Mouse (Mus musculus) kidney, embryonic 14.5 days (tissue): Measurements from ENCODE around the gene Sgce. TPM values are rescaled to one million over a fixed set of nuclear protein-coding genes. Genes with fewer than 3 reads are reported as not detected.
A peak's percentile ranks its signal among the peaks of the same experiment; 100 is the strongest.

Experiments used
- ATAC-seq: fragments of 200-750 bp; cut with Nextera tagmentation; 2 replicates; pipeline ENCODE4 v1.8.0; 2017; ENCODE audit warnings: moderate number of reproducible peaks, mild to moderate bottlenecking, moderate TSS enrichment, moderate library complexity; ENCODE audit not compliant: low FRiP score, low TSS enrichment
- H3K27ac ChIP-seq: fragments of 300-500 bp; sonication (generic); 2 replicates; pipeline ENCODE4 v1.5.1; 2014; ENCODE audit warnings: low read depth, mild to moderate bottlenecking, low read length, moderate library complexity, mixed read lengths
- H3K27me3 ChIP-seq: fragments of 300-500 bp; sonication (generic); 2 replicates; pipeline ENCODE4 v1.6.1; 2014; ENCODE audit warnings: mild to moderate bottlenecking, low read length; ENCODE audit not compliant: control insufficient read depth, insufficient read depth
- H3K36me3 ChIP-seq: fragments of 300-500 bp; sonication (generic); 2 replicates; pipeline ENCODE4 v1.6.1; 2014; ENCODE audit warnings: low read length, mixed read lengths; ENCODE audit not compliant: control insufficient read depth, insufficient read depth
- H3K4me1 ChIP-seq: fragments of 300-500 bp; sonication (generic); 2 replicates; pipeline ENCODE4 v1.6.1; 2014; ENCODE audit warnings: low read length, mixed read lengths; ENCODE audit not compliant: control insufficient read depth, insufficient read depth
- H3K4me2 ChIP-seq: fragments of 300-500 bp; sonication (generic); replicated peaks from 2 replicates; pipeline ENCODE4 v1.6.1; 2014; ENCODE audit warnings: low read depth, mild to moderate bottlenecking, low read length
- H3K4me3 ChIP-seq: fragments of 300-500 bp; sonication (generic); 2 replicates; pipeline ENCODE4 v1.5.1; 2014; ENCODE audit warnings: mild to moderate bottlenecking, low read length
- H3K9ac ChIP-seq: fragments of 300-500 bp; sonication (generic); 2 replicates; pipeline ENCODE4 v1.6.1; 2014; ENCODE audit warnings: low read depth, mild to moderate bottlenecking, low read length, moderate library complexity
- H3K9me3 ChIP-seq: fragments of 300-500 bp; sonication (generic); 2 replicates; pipeline ENCODE4 v1.6.1; 2016; ENCODE audit warnings: low read length; ENCODE audit not compliant: control insufficient read depth
- WGBS: fragments of 180-500 bp; shearing (Covaris S2); extraction: QIAGEN DNeasy Blood & Tissue Kit; methylation state at CpG from one replicate; pipeline ENCODE4 v1.1.7; 2014; 5-methylcytosine and 5-hydroxymethylcytosine counted together
- polyA plus RNA-seq: library from polyadenylated mRNA; unstranded; fragments of >200 nt; fragmentation: Nextera tagmentation; extraction: Ambion mirVana; gene quantifications from 2 replicates; pipeline ENCODE4 v1.2.1, GENCODE M21; 2014

Gene Sgce
- polyA plus RNA-seq, 1 experiment from 2014 or later, result 35.4 TPM

- no peaks in the 10 kb centered on the region for H3K4me1 ChIP-seq
- no peaks in the 10 kb centered on the region for H3K27me3 ChIP-seq
- peak overlapping the region; percentile 42; the same call in 1 of the 2 replicates for H3K9ac ChIP-seq
- peak; percentile 26; the same call in 1 of the 2 replicates for ATAC-seq
- peak overlapping the region; percentile 44 for H3K4me3 ChIP-seq
- 54% methylated on average over 71 of the region's 71 CpGs for WGBS
- no peaks in the 10 kb centered on the region for H3K36me3 ChIP-seq
- peak overlapping the region; percentile 8; the same call in 1 of the 2 replicates for H3K27ac ChIP-seq
- peak overlapping the region; percentile 52 for H3K4me2 ChIP-seq
- H3K9me3 ChIP-seq, result peaks cover 18% of the 10 kb centered on the region
Measured at GRCm38 (mm10) chr6:4747677-4748505, 884 bp upstream of the Sgce start.

DNA sequence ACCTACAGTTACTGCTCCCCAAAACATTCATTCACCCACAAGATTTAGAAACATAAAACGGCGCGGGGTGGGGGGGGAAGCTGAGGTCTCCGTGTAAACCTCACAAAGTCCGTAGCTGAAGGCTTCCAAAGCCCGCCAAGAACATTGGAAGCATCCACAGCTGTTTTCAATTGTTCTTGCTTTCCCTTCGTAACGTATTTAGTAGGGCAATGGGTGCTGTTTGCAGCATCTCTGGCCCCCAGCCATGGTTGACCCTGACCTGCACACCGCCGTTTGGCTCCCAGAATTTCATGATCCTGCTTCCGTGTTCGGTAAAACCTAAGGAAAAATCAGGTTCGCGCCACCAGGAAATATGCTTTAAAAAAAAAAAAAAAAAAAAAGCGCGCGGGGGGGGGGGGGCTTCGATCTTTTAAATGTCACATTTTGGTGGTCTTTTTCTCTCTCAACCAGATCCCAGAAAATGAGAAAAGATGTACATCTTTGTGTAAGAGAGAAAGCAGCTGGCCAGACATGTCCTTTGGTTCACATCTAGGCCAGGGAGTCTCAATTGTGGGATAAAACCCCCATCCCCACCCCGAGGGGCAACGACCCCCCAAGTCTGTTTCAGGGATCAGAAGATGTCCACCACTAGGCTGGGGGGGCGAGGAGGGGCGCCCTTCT lies 841 bp downstream of the Sgce start:
- WGBS, result 52% methylated on average over 22 of the region's 22 CpGs
- ATAC-seq, result no peak
- peak overlapping the region; percentile 65; the same call in 1 of the 2 replicates for H3K27ac ChIP-seq

GRCm38 (mm10) chr6:4740511-4740910 lies 6.5 kb downstream of the Sgce start:
- H3K27ac ChIP-seq, result no peak overlapping the region
- WGBS, result 46% methylated on average over 6 of the region's 6 CpGs
- H3K9ac ChIP-seq, result no peak overlapping the region

More for the DNA sequence above, 841 bp downstream of the Sgce start:
- H3K27me3 ChIP-seq, result no peaks in the 10 kb centered on the region
- H3K4me1 ChIP-seq, result no peaks in the 10 kb centered on the region; the same call in 1 of the 2 replicates
- peaks cover 18% of the 10 kb centered on the region for H3K9me3 ChIP-seq
- peak overlapping the region; percentile 52 for H3K9ac ChIP-seq
- H3K4me2 ChIP-seq, result peak overlapping the region; percentile 52
- H3K36me3 ChIP-seq, result no peaks in the 10 kb centered on the region
- H3K4me3 ChIP-seq, result peak overlapping the region; percentile 44

DNA sequence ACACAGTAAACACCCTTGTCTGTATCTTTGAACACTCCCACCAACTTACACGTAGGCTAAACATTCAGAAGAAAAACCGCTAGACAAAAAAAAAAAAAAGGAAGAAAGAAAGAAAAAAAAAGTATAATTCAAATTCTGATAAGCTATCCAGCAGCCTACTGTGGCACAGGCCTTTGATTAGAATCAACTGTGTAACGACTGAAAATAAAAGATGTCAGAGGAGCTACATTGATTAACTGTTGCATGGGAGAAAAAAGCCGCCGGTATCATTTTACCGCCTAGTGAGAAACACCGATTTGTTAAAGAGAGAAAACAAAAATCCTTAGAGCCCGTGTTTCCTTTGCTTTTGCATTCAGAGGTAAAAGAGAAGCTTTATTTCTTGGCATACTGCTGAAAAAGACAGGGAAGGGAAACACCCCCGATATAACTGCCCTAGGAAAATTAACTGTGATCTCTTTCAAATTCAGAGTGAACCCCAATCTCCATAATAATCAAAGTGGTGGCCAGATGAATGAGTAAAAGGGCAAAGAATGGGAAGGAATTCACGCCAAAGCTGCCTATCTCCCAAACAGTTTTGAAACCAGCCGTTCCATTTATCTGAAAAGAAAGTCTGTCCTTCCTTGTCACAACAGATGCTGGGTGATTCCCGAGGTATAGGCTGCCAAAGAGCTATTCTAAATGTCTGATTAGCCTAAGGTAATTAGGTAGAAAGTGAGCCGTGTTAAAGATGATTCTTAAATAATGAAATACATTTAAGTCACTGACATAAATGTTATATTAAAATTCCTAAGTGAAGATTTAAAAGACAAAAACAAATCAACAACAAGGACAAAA lies 7.3 kb downstream of the Sgce start:
- Histone ChIP-seq H3K27ac (no peak overlapping the region), H3K4me2 (no peak overlapping the region), H3K9me3 (no peaks in the 10 kb centered on the region), H3K27me3 (peaks cover 3% of the 10 kb centered on the region; the same call in 1 of the 2 replicates), H3K36me3 (no peaks in the 10 kb centered on the region), H3K4me3 (no peak overlapping the region), H3K9ac (no peak overlapping the region), H3K4me1 (peaks cover 6% of the 10 kb centered on the region; the same call in 1 of the 2 replicates)
- ATAC-seq, result no peak
- 20% methylated on average over 13 of the region's 13 CpGs for WGBS

More at GRCm38 (mm10) chr6:4740511-4740910, 6.5 kb downstream of the Sgce start:
- H3K4me2 ChIP-seq, result no peak overlapping the region
- peaks cover 6% of the 10 kb centered on the region; the same call in 1 of the 2 replicates for H3K4me1 ChIP-seq
- H3K36me3 ChIP-seq, result no peaks in the 10 kb centered on the region
- no peak overlapping the region for H3K4me3 ChIP-seq
- H3K9me3 ChIP-seq, result no peaks in the 10 kb centered on the region
- H3K27me3 ChIP-seq, result peaks cover 3% of the 10 kb centered on the region; the same call in 1 of the 2 replicates
- no peak for ATAC-seq

DNA sequence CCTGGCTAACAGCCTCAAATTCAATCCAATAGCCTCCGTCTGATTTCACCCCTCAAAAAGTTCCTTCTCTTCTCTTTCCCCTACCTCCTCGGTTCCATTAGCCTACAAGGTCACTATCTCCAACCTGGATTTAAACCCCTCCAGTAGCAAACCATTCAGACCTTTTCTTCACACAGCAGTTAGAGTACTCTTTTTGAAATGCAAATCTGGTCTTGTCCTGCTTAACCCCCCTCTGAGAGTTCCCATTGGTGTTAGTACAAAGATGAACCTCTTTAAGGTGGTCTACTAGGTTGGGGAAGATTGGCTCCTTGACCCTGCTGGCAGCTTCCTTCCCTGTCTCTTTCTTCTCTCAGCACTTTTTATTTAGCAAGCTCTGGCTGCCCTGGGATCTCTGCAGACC lies 8.3 kb downstream of the Sgce start:
- no peaks in the 10 kb centered on the region for H3K9me3 ChIP-seq
- peaks cover 6% of the 10 kb centered on the region; the same call in 1 of the 2 replicates for H3K4me1 ChIP-seq
- H3K4me2 ChIP-seq, result no peak overlapping the region
- peaks cover 3% of the 10 kb centered on the region; the same call in 1 of the 2 replicates for H3K27me3 ChIP-seq
- H3K27ac ChIP-seq, result no peak overlapping the region
- no peak overlapping the region for H3K9ac ChIP-seq
- H3K36me3 ChIP-seq, result no peaks in the 10 kb centered on the region
- WGBS, result 39% methylated on average over 2 of the region's 2 CpGs
- no peak overlapping the region for H3K4me3 ChIP-seq
- ATAC-seq, result no peak

DNA sequence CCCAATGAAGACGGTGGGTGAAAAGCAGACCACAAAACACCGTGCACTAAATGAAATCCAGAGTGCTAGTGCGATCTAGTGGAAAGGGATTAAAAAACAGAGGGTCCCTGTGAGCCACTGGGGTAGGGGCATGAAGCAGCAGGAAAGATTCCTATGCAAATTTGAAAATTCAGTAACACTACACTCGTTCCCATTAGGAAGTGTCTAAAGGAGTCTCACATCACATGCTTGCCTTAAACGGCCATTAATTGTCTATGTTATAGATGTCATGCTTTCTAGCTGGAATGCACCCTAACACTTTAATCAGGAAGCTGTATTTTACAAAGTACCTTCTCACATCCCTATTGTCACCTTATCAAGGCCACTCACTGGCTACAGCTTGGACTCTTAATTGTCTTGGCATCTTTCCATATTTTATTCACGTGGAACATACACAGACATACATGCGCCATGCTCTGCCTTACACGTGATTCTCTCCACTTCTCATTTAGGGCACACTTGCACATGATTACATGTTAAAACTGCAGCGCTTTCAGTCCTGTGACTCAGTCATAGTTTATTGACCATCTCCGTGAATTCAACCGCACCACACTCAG lies 8.9 kb downstream of the Sgce start:
- WGBS, result 40% methylated on average over 11 of the region's 11 CpGs

DNA sequence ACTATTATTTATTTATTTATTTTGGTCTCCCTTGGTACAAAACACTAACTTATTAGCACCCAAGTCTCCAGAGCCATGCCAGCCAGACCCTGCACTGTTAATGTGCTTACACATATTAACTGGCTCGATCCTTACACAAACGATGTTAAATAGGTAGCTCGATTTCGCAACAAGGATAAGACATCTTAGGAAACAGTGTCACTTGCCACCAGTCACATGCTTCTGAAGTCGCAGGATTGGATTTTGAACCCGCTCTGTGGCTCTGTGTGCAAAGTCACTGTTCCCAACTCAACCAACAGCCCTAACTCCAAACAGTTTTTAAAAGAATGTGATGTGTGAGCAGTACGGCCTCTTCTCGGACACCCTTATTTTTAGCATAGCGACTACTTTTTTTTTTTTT lies 10.6 kb downstream of the Sgce start:
- no peak for ATAC-seq
- no peak overlapping the region for H3K9ac ChIP-seq
- H3K27ac ChIP-seq, result no peak overlapping the region
- WGBS, result 90% methylated on average over 9 of the region's 9 CpGs
- H3K4me2 ChIP-seq, result no peak overlapping the region
- H3K4me3 ChIP-seq, result no peak overlapping the region
- H3K27me3 ChIP-seq, result peaks cover 3% of the 10 kb centered on the region; the same call in 1 of the 2 replicates
- H3K9me3 ChIP-seq, result no peaks in the 10 kb centered on the region
- peaks cover 13% of the 10 kb centered on the region; the same call in 1 of the 2 replicates for H3K4me1 ChIP-seq
- H3K36me3 ChIP-seq, result no peaks in the 10 kb centered on the region

More for the DNA sequence above, 8.9 kb downstream of the Sgce start:
- no peak for ATAC-seq
- Histone ChIP-seq H3K4me1 (peaks cover 9% of the 10 kb centered on the region; the same call in 1 of the 2 replicates), H3K36me3 (no peaks in the 10 kb centered on the region), H3K27me3 (peaks cover 3% of the 10 kb centered on the region; the same call in 1 of the 2 replicates), H3K4me2 (no peak overlapping the region), H3K9ac (no peak overlapping the region), H3K9me3 (no peaks in the 10 kb centered on the region), H3K4me3 (no peak overlapping the region), H3K27ac (no peak overlapping the region)

DNA sequence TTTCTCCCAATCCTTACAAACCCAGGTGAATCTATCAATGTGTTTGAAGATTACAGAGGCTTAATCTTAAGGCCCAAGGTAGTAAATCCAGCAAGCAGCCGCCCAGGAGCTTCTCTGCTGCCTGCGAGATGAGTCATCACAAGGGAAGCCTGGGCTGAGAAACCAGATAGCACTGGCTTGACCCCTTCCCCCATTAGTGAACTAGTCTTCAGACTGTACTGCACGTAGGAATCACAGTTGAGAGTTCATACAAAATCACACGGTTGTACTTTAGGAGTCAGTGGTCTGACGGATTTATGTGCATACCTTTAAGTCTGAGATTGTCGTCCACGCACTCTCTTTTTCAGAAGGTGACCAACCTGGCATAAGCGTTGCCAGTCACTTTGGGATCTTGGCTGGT lies 13.8 kb downstream of the Sgce start:
- ATAC-seq, result peak; percentile 47; the same call in 1 of the 2 replicates
- H3K9ac ChIP-seq, result no peak overlapping the region
- no peaks in the 10 kb centered on the region for H3K27me3 ChIP-seq
- no peak overlapping the region for H3K4me3 ChIP-seq
- 42% methylated on average over 8 of the region's 8 CpGs for WGBS
- no peaks in the 10 kb centered on the region for H3K36me3 ChIP-seq
- no peaks in the 10 kb centered on the region for H3K9me3 ChIP-seq
- no peak overlapping the region for H3K4me2 ChIP-seq
- peaks cover 7% of the 10 kb centered on the region; the same call in 1 of the 2 replicates for H3K4me1 ChIP-seq
- H3K27ac ChIP-seq, result no peak overlapping the region
